Mouse (Mus musculus): ENCODE results near the gene Irf6.

Irf6 gene

DNA sequence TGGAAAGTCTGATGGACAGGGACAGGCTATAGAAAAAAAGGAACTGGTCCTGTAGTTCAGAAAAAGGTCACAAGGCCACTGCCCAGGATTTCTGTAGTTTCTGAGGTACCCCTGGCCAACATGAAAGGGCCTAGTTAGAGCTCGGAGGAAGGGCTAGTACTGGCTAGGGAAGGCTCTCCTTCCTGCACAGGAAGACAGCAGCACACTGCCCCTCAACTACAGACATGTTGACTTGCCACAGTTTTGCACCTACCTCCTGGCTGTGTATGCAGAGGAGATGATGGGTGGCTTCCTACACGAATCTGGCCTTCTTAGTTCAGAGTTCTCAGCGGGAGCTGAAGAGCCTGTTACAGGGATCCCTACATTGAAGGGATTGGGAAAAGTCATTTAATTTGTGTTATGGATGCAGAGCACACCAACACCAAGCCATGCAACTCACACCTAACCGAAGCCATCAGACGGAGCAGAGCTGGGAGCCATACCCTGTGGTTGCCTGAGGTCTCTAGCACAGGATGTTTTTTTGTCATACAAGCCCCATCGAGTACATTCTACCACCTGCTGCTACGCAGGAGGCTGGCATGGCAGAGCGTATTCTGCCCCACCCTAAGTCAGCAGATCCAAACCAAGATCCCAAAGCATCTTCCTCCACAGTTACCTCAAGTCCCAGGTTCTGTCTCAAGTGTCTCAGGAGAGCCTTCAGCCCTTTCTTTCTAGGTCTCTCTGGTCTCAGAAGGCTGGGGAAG, 47.9 kb downstream of the Irf6 start:
- no peak for DNase-seq (ENCODE audit: low spot score)

DNA sequence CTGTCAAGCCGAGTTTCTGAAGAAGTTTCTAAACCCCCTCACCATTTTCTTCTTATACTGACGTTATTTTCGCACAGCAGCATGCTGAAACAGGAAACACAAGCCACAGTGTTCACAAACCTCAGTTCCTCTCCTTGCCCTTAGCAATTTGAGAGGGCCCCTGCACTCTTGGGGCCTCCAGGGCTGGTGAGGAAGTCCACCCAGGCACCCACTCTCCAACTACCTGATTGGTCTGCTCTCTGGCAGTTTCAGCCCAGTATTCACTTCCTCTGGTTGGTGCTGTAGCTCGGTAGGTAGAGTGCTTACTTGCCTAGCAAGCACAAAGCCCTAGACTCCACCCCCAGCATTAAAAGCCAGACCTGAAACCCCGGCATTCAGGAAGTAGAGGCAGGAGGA, 48.5 kb downstream of the Irf6 start, which contains the start of gene Traf3ip3:
Gene Traf3ip3 (minus strand): TSS at position 321 of the 396 bp plus-strand sequence.
- DNase-seq (ENCODE audit: low spot score), result peak; percentile 62

DNA sequence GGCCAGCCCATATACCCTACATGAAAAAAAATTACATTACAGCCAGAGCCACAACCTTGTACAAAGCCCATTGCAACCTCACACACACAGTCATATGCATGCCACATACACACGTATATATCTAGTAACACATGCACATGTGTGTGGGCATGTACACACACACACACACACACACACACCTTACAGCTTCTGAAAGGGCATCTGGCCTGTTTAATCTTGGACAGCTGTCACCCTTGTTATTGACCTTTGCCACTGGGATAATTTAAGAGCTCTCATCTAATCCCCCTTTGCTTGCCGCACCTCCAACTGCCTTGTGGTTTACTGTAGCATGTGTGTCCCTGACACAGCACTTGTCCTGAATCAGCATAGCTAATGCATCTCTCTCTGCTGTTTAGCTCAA, 50.9 kb downstream of the Irf6 start:
- no peak for DNase-seq (ENCODE audit: low spot score)

DNA sequence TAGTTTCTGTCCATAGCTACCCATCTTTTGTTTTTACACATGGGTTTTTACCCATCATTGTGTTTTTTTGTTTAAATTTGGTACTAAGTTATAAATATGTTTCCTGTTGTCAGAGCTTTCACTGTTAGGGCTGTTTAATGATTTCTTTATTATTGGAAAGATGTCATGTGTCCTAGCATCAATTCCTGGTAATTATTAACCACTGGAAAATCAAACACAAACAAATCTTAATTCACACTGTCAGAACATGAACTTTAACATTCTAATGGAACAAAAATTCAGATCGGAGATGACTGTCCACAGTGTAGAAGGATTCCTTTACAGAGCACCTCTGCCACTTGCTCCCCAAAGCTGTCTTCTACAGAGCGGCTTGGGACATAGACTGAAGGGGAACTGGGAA, 52.5 kb downstream of the Irf6 start:
- DNase-seq (ENCODE audit: low spot score), result no peak

DNA sequence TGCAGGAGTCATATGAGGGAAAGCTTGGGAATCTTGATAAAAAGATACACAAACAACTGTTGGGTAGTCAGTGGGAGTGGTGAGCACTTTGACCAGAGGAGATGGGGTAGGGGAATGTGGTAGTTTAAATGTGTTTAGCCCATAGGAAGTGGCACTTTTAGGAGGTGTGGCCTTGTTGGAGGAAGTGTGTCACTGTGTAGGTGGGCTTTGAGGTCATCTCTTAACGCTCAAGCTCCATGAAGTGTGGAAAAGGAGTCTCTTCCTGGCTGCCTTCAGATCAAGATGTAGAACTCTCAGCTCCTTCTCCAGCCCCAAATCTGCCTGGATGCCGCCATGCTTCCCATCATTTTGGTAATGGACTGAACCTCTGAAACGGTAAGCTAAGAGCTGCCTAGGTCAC, 54.6 kb downstream of the Irf6 start, which contains the start of gene Lamb3:
Gene Lamb3 (plus strand): TSS at position 197 of the 400 bp plus-strand sequence.
- no peak for DNase-seq (ENCODE audit: low spot score)

DNA sequence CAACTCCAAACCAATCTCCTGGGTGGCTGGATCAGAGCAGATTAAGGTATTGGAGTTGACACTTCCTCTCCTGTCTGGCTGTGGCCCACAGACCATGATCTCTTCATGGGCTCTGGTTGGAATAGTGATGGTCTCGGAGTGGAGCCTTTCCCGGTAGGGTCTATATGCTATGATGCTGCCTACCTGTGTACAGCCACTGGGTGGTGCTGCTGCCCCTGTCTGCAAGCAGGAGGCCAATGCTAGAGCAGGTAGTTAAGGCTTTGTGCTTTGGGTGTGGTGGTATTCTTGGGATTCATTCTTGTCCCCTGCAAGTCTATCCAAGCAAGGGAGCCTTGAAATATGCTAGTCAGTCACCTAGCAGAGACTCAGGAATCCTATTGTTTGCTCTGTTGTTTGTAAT, 55.3 kb downstream of the Irf6 start:
- DNase-seq (ENCODE audit: low spot score), result peak; percentile 37

DNA sequence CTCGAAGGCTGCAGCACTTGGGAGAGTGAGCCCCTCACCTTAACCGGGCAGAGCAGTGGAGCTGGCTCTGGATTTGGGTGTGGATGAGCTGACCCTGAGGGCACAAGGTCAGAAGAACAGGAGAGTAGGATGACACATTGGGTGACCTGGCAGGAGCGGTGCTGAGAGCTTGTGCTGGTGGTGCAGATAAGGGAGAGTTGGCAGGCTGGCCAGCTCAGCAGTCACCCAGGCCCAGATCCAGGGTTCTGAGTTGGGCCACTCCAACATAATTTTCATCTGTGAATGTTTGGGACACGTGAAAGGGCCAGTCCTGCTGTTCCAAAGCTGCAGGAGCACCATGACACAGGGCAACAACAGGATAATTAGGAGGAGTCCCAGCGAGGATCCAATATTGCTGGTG, 58.5 kb downstream of the Irf6 start:
- DNase-seq (ENCODE audit: low spot score), result no peak

DNA sequence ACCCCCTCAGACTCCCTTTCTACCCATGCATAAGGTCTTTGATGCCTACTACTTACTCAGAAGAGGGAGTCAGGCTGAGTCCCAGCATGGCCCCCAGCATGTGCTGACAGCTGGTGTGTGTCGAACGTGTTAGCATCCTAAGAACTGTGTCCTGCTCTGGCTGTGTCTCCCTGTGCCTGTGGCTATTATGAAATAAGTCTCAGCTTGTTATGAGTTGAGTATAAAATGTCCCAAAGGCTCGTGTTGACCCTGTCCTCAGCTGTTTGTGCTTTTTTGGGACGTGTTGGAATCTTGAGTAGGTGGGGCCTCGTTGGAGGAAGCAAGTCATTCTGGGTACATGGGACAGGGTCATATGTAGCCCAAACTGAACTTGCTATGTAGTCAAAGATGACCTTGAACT, 61.1 kb downstream of the Irf6 start:
- no peak for DNase-seq (ENCODE audit: low spot score)

DNA sequence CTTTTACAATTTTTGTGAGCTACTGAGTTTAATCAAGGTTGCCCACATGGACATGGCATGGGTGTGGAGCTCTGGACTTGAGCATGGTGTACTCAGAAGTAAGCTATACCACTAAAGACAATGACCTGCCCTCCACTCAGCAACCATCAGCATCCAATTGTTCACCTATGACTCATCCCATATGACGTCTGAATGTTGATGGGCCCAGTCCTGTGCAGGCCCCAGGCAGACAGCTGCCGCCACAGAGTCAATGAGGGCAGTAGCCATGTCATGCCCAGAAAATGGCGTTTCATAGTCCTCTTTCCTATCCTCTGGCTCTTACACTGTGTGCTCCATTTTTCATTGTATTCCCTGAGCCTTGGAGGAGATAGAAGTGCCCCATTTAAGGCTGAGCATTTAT, 63.1 kb downstream of the Irf6 start:
- no peak for DNase-seq (ENCODE audit: low spot score)

DNA sequence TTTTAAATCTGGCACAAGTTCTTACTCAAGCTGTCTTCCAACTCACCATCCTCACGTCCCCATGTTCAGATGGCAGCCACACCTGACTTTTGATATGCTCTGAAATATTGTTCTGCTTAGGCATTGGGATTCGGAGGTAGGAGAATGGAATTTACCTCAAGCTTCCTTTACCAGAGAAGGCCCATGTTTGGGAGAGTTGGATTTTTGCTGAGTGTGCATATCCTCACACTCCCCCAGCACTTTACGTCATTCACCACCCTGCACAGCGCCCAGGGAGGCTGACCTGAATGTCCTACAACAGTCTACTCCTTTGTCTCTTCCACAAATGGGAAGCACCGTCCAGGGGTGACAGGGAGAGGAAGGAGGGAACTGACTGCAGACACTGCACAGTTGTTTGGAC, 67.5 kb downstream of the Irf6 start:
- no peak for DNase-seq (ENCODE audit: low spot score)

All from spleen, adult 12 weeks (tissue).